Mouse (Mus musculus) splenic B cell, adult 2 months (primary cell): ENCODE data around the gene Immp2l.

Experiments used
- DNase-seq: peaks from one replicate; pipeline ENCODE4 v3.0.0-alpha.2; 2011; ENCODE audit warnings: low read depth, low spot score
- H3K27me3 ChIP-seq: 2 replicates; pipeline ENCODE4 v1.6.1; 2012; ENCODE audit warnings: mild to moderate bottlenecking, low read length, moderate library complexity, mixed read lengths; ENCODE audit not compliant: control insufficient read depth, poor library complexity, insufficient read depth, severe bottlenecking
- H3K36me3 ChIP-seq: 2 replicates; pipeline ENCODE4 v1.6.1; 2012; ENCODE audit warnings: mild to moderate bottlenecking, low read length, moderate library complexity, mixed read lengths; ENCODE audit not compliant: control insufficient read depth, poor library complexity, insufficient read depth, severe bottlenecking

Immp2l gene

DNA sequence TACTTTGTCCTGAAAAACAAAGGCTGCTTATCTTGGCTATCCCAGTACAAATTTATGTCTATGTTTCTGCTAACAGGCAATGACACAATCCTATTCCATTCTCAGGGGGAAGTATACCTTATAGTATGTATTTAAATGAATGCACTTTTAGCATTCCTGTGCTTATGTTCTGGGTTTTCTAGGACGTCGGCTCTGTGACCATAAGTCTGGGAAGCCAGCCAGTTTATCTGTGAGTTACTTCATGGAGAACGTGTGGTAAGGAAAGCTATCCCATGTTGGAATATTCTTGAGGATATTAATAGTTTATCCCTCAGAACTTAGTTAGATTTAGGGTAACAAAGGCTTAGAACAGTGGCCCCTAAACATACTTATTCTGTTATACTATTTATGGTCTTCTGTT is 251.5 kb downstream of the Immp2l start:
- Histone ChIP-seq H3K27me3 (no peaks in the 10 kb centered on the region), H3K36me3 (no peaks in the 10 kb centered on the region)
- DNase-seq = no peak

DNA sequence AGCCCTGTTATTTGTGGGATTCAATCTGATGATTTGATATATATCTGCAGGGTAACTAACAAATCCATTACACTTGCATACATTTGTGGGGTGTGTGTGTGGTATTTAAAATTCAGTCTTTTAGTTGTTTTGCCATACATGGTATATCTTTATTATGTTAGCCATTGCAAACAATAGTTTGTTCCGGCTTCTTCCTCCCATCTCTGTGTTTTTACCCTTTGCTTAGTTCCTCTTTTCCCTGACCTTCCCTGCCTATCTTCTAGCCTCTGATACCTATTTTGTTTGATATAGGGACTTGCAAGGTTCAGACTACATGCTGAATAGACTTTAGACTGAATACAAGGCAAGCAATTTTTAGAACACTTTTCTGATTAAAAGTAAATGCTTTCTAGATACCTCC is 254.0 kb downstream of the Immp2l start:
- Histone ChIP-seq H3K36me3 (no peaks in the 10 kb centered on the region), H3K27me3 (no peaks in the 10 kb centered on the region)
- DNase-seq = no peak

DNA sequence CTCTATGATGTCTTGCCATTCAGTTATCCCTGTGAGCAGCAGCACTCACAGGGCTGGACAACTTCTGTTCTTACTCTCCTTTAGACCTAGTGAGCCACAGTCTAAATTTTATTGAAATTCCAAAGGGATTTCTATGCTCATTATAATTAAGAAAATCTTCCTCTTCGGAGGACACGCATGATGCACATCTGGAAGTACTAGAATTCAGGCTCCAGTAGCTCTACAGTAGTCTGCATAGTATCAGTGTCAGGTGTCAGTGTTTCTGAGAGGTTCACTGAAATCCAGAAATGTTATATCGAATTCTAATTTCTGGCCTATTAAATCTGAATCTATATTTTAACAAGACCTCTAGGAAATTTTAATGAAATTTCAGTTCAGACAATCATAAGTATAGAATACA is 265.2 kb downstream of the Immp2l start:
- DNase-seq = no peak
- H3K36me3 ChIP-seq = no peaks in the 10 kb centered on the region

DNA sequence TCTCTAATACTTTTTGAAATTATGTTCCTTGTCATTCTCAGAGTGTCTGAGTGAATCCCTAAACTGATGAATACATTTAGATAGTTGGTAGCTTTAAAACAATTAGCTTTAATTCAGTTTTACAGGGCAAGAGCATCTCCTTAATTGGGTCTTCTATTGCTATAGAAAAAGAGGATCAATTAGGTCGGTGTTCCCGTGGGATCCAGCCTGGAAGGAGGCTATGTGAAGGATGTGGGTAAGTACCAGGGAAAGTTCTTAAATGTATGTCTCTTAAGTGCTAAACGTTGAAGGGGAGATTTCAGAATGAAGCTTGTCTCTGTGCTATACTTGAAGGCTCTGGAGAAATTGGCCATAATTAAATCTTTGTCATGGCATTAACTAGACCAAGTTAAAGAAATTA is 283.1 kb downstream of the Immp2l start:
- Histone ChIP-seq H3K36me3 (no peaks in the 10 kb centered on the region), H3K27me3 (no peaks in the 10 kb centered on the region)
- DNase-seq = no peak

More for the DNA sequence above, 265.2 kb downstream of the Immp2l start:
- H3K27me3 ChIP-seq = no peaks in the 10 kb centered on the region

DNA sequence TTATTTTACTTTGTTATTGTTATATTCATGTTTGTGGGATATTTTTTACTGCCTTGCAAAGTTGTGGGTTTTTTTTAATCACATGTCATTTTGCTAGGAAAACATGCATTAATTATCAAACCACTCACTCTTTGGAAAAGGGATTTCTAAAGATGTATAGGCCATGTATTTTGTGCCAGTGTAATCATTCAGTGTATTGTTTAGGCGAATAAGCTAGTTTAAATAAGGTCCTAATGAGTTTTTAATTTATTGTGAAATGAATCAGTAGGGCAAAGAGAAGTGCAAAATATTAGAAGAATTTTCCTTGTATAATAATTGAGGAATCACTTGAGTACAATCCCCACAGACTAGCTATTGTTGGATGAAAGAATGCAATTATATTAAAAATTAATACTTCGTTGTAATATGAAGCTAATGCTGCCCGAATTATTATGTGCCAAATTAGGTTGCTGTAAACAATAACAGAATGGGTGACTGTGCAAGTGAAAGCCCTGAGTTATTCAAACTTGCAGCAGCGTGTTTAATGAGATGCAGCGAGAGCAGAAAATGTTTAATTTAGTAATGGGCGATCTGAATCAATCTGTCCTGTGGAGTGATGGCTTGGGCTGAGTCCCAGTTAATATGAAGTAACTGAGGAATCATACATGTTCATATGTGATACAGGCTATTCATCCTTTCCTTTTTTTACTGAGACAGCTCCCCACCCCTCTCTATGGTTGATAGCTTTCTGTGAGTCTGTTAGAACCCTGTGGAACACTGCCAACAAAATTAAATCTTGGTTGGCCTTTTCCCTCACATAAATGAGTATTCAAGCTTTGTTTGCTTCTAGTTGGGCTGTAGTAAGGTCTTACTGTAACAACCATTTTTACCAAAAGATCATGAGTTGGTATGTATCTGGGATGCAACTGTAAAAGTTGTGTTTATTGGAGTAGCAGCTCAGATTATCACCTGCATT is 285.1 kb downstream of the Immp2l start:
- Histone ChIP-seq H3K36me3 (no peaks in the 10 kb centered on the region), H3K27me3 (no peaks in the 10 kb centered on the region)
- no peak for DNase-seq

DNA sequence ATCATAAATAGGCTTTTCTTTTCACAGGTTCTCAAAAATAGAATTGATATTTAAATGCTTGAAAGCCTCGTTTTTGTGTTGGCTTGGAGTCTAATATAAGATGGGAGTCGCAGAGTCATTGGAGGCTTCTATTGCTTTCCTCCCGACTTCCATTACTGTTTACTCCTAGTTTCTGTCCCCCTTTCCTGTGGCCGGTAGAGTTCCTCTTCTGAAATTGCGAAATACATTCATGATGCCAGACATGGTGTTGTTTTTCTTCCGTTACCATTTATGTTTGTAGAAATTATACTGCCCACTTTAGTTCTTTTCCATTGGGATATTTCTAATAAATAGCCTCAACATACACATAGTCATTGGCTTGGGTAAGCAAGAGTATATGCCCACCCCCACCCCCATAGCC is 289.5 kb downstream of the Immp2l start:
- Histone ChIP-seq H3K27me3 (no peaks in the 10 kb centered on the region), H3K36me3 (no peaks in the 10 kb centered on the region)
- no peak for DNase-seq

DNA sequence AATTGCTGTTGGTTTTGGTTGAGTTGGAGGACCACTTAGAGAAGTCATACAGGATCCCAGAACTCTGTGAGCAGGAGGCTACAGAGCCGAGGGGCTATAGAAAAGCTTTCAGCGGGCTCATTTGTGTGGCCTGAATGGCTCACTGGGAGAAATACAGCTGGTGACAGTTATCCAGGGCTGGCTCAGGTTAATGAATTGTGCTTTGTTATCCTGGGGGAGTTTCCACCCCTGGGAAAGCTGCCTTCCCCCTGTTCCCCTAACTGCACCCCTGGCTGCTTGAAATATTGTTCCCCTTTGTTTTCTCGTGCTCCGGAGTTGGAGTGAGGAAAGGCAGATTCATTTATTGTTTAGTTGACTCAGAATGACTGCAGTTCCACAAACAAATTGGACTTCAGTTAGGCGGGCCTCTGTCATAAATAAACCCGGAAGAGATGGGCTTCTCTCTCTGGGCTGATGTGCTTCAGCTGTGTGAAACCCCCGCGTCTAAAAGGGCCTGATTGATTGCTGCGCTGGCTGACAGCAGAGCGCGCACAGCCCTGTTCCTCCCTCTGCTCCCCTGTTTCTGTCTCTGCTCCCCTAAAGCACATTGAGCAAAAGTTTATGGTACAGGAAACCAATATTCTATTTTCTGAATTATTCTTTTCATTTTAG is 291.0 kb downstream of the Immp2l start:
- Histone ChIP-seq H3K36me3 (no peaks in the 10 kb centered on the region), H3K27me3 (no peaks in the 10 kb centered on the region)
- DNase-seq = no peak

DNA sequence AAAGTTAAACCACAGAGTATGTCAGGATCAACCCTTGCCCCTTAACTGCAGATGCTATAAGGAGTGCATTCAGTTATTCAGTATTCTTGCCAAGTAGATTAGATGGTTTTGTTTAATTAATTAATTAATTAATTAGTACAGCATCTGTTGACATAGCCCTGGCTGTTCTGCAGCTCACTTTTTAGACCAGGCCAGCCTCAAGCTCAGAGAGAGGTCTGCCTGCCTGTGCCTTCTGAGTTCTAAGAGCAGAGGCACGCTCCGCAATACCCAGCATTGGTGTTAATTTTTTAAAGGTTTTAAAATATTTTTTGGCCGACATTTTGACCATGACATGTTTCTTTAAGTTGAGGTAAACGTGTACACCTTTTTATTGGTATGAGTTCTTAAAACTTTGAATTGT is 292.0 kb downstream of the Immp2l start:
- H3K27me3 ChIP-seq = no peaks in the 10 kb centered on the region
- no peak for DNase-seq
- no peaks in the 10 kb centered on the region for H3K36me3 ChIP-seq

DNA sequence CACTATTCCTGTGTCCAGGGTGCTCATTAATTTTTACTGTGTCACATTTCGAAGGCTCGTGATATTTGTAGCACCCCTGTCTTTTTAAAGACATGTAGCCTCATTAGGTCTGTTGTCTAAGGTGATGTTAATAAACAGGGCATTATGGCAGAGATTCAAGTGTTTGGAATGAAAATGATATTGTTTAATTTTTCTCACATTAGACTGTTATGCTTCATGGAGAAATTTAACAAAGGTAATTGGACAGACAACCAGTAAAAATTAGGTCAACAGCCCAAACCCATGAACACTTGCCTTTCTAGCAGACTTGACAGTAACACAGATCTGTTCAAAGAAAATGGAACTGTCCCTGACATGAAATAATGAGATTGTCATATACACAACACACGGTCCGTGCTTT is 292.5 kb downstream of the Immp2l start:
- Histone ChIP-seq H3K36me3 (no peaks in the 10 kb centered on the region), H3K27me3 (no peaks in the 10 kb centered on the region)
- no peak for DNase-seq

DNA sequence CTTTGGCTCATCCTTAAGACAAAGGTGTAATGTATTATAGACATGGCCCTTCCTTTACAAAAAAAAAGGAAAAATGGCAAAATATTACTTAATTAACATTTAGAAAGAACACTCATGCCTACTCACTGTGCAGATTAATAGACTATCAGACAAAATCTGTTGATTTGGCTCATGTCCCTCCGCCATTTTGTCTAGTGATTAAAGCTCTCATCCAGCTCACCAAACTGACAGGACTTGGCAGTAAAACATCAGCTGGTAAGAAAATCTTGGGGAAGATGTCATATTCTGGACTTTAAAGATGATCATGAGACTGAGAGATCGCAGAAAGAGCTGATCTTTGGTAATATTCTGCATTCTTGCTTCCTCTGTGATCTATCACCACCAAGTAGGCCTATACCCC is 293.5 kb downstream of the Immp2l start:
- DNase-seq = no peak

DNA sequence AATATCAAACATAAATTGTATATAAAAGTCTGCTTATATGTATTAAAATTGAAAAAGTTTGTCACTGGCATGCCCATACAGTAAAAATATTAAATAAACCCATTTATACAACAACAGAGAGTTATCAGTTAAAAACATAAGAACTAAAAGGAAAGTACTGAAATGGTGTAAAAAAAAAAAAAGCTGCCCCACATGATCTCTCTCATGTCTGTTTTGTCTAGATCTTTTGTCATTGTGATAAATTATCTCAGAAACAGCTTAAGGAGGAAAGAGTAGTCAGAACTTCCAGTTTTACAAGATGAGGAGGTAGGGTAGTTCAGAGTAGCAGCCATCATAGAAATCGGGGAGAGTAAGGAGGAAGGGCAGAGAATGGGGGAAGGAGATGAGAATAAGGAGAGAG is 298.1 kb downstream of the Immp2l start:
- no peak for DNase-seq
- Histone ChIP-seq H3K27me3 (no peaks in the 10 kb centered on the region), H3K36me3 (no peaks in the 10 kb centered on the region)

More for the DNA sequence above, 293.5 kb downstream of the Immp2l start:
- H3K36me3 ChIP-seq = no peaks in the 10 kb centered on the region
- H3K27me3 ChIP-seq = no peaks in the 10 kb centered on the region

DNA sequence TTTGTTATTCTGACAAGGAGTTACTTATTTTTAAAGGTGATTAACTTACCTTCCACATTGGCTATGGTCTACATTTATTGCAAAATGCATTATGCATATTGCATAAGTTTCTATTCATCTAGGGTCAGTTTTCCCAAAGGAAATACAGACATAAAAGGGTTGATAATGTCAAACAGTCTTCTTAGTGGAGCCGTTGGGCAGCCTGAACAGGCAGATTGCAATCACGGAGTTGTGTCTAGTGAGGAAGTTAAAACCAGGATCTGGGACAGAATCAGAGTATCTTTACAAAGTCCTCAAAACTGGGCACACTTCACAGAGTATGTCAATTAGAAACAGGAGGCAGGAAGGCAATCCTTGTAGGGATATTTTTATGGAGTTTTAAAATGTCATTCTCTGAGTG is 300.5 kb downstream of the Immp2l start:
- no peaks in the 10 kb centered on the region for H3K36me3 ChIP-seq
- no peaks in the 10 kb centered on the region for H3K27me3 ChIP-seq
- DNase-seq = no peak

DNA sequence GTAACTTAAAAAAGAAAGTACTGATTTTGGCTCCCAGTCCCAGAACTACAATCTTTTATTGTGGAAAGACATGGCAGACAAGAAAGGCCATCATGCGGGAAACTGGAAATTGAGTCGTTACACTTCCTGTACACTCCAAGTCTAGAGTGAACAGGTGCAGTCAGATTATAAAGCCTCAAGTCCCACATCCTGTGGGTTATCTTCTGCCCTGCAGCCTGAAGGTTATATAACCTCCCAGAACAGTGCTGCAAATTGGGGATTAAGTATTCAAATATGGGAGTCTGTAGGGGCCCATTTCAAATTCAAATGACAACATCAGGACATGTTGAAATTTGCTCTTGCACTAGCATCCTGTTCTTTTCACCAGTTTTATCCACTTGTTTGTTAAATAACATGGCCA is 301.9 kb downstream of the Immp2l start:
- H3K36me3 ChIP-seq = no peaks in the 10 kb centered on the region
- no peak for DNase-seq
- H3K27me3 ChIP-seq = no peaks in the 10 kb centered on the region

DNA sequence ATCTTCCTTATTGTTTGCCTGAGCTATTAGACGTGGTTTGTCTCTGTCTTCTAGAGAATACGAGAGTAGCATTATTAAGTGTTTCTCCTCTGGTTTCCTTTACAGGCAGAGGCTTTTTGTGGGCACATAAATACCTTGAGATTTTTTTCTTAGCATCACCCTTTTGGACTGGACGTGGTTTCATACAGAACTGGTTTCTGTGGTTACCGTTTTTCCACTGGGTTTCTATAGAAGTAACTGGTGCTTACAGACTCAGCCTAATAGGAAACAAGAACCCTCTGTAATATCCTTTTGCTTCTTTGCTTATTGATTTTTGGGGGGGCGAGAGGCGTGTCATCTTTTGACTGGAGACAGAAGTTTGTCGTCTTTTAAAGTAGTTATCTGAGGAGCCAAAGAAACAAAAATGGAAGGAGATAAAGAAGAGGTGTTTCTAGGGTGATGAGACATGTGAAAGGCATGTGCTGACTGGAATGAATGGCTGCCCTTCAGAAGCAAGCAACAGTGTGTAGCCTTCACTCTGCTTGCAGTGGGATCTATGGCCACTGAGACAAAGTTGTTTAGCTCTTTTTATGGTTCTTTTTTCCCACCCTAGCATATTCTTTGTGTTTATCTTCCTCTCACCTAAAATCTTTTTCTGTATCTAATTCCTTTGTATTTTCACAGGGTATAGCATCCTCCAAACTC is 307.2 kb downstream of the Immp2l start:
- Histone ChIP-seq H3K36me3 (no peaks in the 10 kb centered on the region), H3K27me3 (no peaks in the 10 kb centered on the region)
- no peak for DNase-seq

DNA sequence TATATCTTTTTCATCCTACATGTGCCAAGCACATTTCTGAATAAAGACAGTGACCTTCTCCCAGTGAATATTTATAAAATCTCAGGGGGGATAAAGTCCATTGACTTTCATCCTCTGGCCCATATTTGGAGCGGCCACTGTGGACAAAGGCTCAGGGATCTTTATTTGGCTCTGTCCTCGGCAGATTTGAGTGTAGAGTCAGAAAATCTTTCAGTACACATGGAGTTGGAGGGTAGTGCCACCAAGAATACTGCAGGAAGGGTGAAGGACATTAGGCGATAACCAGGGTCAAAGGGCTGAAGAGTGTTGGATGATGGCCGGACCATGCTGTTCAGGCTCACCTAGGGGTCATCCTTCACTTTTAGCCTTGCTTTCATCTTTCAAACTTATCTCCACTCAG is 321.7 kb downstream of the Immp2l start:
- Histone ChIP-seq H3K36me3 (no peaks in the 10 kb centered on the region), H3K27me3 (no peaks in the 10 kb centered on the region)
- DNase-seq = no peak
